Mouse (Mus musculus): ENCODE measurements around the gene C1ql1.
A peak's percentile ranks its signal among the peaks of the same experiment; 100 is the strongest.

Gene C1ql1

GRCm38 (mm10) chr11:102958431-102958830 is 11.9 kb upstream of the C1ql1 start:
- DNase-seq (ENCODE audit: low read depth), result no peak

GRCm38 (mm10) chr11:102957692-102958091 is 11.2 kb upstream of the C1ql1 start:
- DNase-seq (ENCODE audit: low read depth), result no peak

- DNase-seq (ENCODE audit: low read depth), result no peak
Measured at GRCm38 (mm10) chr11:102956962-102957614, 10.6 kb upstream of the C1ql1 start.

- DNase-seq (ENCODE audit: low read depth), result no peak
Measured at GRCm38 (mm10) chr11:102952922-102953321, 6.4 kb upstream of the C1ql1 start.

GRCm38 (mm10) chr11:102948043-102948961 is 1.8 kb upstream of the C1ql1 start:
- no peak for DNase-seq (ENCODE audit: low read depth)

GRCm38 (mm10) chr11:102946992-102947343 is 480 bp upstream of the C1ql1 start:
- DNase-seq (ENCODE audit: low read depth), result no peak

GRCm38 (mm10) chr11:102945306-102946264 is 903 bp downstream of the C1ql1 start:
- no peak for DNase-seq (ENCODE audit: low read depth)

- no peak for DNase-seq (ENCODE audit: low read depth)
Measured at GRCm38 (mm10) chr11:102941236-102941635, 5.3 kb downstream of the C1ql1 start.

GRCm38 (mm10) chr11:102939024-102939675 is 7.3 kb downstream of the C1ql1 start:
- no peak for DNase-seq (ENCODE audit: low read depth)

- no peak for DNase-seq (ENCODE audit: low read depth)
Measured at GRCm38 (mm10) chr11:102937529-102938182, 8.8 kb downstream of the C1ql1 start.

GRCm38 (mm10) chr11:102936272-102936671 is 10.2 kb downstream of the C1ql1 start:
- no peak for DNase-seq (ENCODE audit: low read depth)

GRCm38 (mm10) chr11:102930672-102931071 is 15.8 kb downstream of the C1ql1 start:
- DNase-seq (ENCODE audit: low read depth), result no peak

GRCm38 (mm10) chr11:102925351-102925717 is 21.2 kb downstream of the C1ql1 start:
- DNase-seq (ENCODE audit: low read depth), result peak; percentile 66

- DNase-seq (ENCODE audit: low read depth), result peak; percentile 97
Measured at GRCm38 (mm10) chr11:102924557-102925350, 21.7 kb downstream of the C1ql1 start, which contains the start of gene Kif18b. Kif18b (minus strand) TSS chr11:102925124.

- DNase-seq (ENCODE audit: low read depth), result no peak
Measured at GRCm38 (mm10) chr11:102921491-102921890, 25.0 kb downstream of the C1ql1 start.

- no peak for DNase-seq (ENCODE audit: low read depth)
Measured at GRCm38 (mm10) chr11:102918077-102918476, 28.4 kb downstream of the C1ql1 start.

GRCm38 (mm10) chr11:102915380-102915779 is 31.1 kb downstream of the C1ql1 start:
- no peak for DNase-seq (ENCODE audit: low read depth)

GRCm38 (mm10) chr11:102911376-102911775 is 35.1 kb downstream of the C1ql1 start:
- no peak for DNase-seq (ENCODE audit: low read depth)

GRCm38 (mm10) chr11:102903654-102904053 is 42.8 kb downstream of the C1ql1 start:
- no peak for DNase-seq (ENCODE audit: low read depth)

- no peak for DNase-seq (ENCODE audit: low read depth)
Measured at GRCm38 (mm10) chr11:102902107-102902506, 44.4 kb downstream of the C1ql1 start.

All from c-Kit-positive CD71-positive TER-119-negative erythroid progenitor cells, embryonic 14.5 days (primary cell).